Mouse (Mus musculus) lung, postnatal 25 days (tissue): ENCODE data around the gene Ms4a4b.
"Not testable (repeated sequence)": the region's sequence is repeated elsewhere in the genome, so short reads cannot be mapped to it uniquely, and the experiment has no call there.

Experiments
- DNase-seq: peaks from one replicate; pipeline ENCODE4 v3.0.0; 2022; ENCODE audit warnings: low spot score

The Ms4a4b gene

GRCm38 (mm10) chr19:11486599-11486998 lies 43.2 kb downstream of the Ms4a4b start:
- DNase-seq = no peak

GRCm38 (mm10) chr19:11491406-11492189 lies 48.2 kb downstream of the Ms4a4b start:
- no peak for DNase-seq

- DNase-seq = no peak
These were observed 49.3 kb downstream of the Ms4a4b start for GRCm38 (mm10) chr19:11492671-11493070.

- no peak for DNase-seq
These were observed 51.2 kb downstream of the Ms4a4b start for GRCm38 (mm10) chr19:11494519-11494918.

- no peak for DNase-seq
These were observed 53.0 kb downstream of the Ms4a4b start for GRCm38 (mm10) chr19:11496361-11496760.

- DNase-seq = not testable (repeated sequence)
These were observed 53.9 kb downstream of the Ms4a4b start for GRCm38 (mm10) chr19:11497300-11497699.

GRCm38 (mm10) chr19:11500796-11501195 lies 57.4 kb downstream of the Ms4a4b start:
- no peak for DNase-seq

GRCm38 (mm10) chr19:11501326-11501725 lies 58.0 kb downstream of the Ms4a4b start:
- no peak for DNase-seq

- DNase-seq = no peak
These were observed 61.5 kb downstream of the Ms4a4b start for GRCm38 (mm10) chr19:11504857-11505256.

- DNase-seq = no peak
These were observed 70.1 kb downstream of the Ms4a4b start for GRCm38 (mm10) chr19:11513458-11513857.

- no peak for DNase-seq
These were observed 72.9 kb downstream of the Ms4a4b start, which contains the start of gene Ms4a6b for GRCm38 (mm10) chr19:11516246-11516645. TSS of gene Ms4a6b (plus strand) at chr19:11516512.
